Mouse (Mus musculus) bone marrow macrophage, adult 2 months (primary cell): ENCODE measurements around the gene Kcnh2.

ENCODE experiments used
- CTCF ChIP-seq: IDR thresholded peaks from 2 replicates; pipeline ENCODE4 v1.5.1; 2012; ENCODE audit warnings: low read depth, mild to moderate bottlenecking, low read length, moderate library complexity
- POLR2A ChIP-seq: IDR thresholded peaks from 2 replicates; pipeline ENCODE4 v1.6.1; 2012; ENCODE audit warnings: mild to moderate bottlenecking, low read depth, low read length, borderline replicate concordance

GRCm38 (mm10) chr5:24351278-24351677, at the start of gene Kcnh2:
- no peak for TF ChIP-seq CTCF
- TF ChIP-seq POLR2A, result no peak
